Mouse (Mus musculus) intestine, postnatal 0 days (tissue): ENCODE data around the gene Sdc1. TPM values are rescaled to one million over a fixed set of nuclear protein-coding genes. Genes with fewer than 3 reads are reported as not detected.

Experiments used
- ATAC-seq: fragments of 200-750 bp; cut with Nextera tagmentation; 2 replicates; pipeline ENCODE4 v1.8.0; 2017; ENCODE audit warnings: mild to moderate bottlenecking, moderate TSS enrichment, moderate library complexity
- H3K27ac ChIP-seq: fragments of 300-500 bp; sonication (generic); 2 replicates; pipeline ENCODE4 v1.5.1; 2014; ENCODE audit warnings: mild to moderate bottlenecking, low read depth, low read length, moderate library complexity
- H3K27me3 ChIP-seq: fragments of 300-500 bp; sonication (generic); replicated peaks from 2 replicates; pipeline ENCODE4 v1.6.1; 2014; ENCODE audit warnings: low read length, mixed read lengths; ENCODE audit not compliant: control insufficient read depth, insufficient read depth
- H3K36me3 ChIP-seq: fragments of 300-500 bp; sonication (generic); 2 replicates; pipeline ENCODE4 v1.6.1; 2014; ENCODE audit warnings: mild to moderate bottlenecking, moderate library complexity; ENCODE audit not compliant: control insufficient read depth, insufficient read depth
- H3K4me1 ChIP-seq: fragments of 300-500 bp; sonication (generic); replicated peaks from 2 replicates; pipeline ENCODE4 v1.6.1; 2014; ENCODE audit warnings: antibody characterized with exemption, low read length, mixed read lengths; ENCODE audit not compliant: control insufficient read depth, insufficient read depth
- H3K4me2 ChIP-seq: fragments of 300-500 bp; sonication (generic); replicated peaks from 2 replicates; pipeline ENCODE4 v1.6.1; 2014; ENCODE audit warnings: low read depth, mild to moderate bottlenecking, moderate library complexity
- H3K4me3 ChIP-seq: fragments of 300-500 bp; sonication (generic); 2 replicates; pipeline ENCODE4 v1.5.1; 2014; ENCODE audit warnings: low read depth, low read length
- H3K9ac ChIP-seq: fragments of 300-500 bp; sonication (generic); 2 replicates; pipeline ENCODE4 v1.6.1; 2014; ENCODE audit warnings: mild to moderate bottlenecking, low read depth, low read length
- H3K9me3 ChIP-seq: fragments of 300-500 bp; sonication (generic); 2 replicates; pipeline ENCODE4 v1.6.1; 2016; ENCODE audit warnings: mixed run types; ENCODE audit not compliant: control insufficient read depth
- CTCF ChIP-seq: sonication (generic); IDR thresholded peaks from 2 replicates; pipeline ENCODE4 v1.5.1; 2016; ENCODE audit warnings: low read depth, mild to moderate bottlenecking, control low read depth, antibody characterized with exemption, moderate library complexity
- WGBS: fragments of 180-500 bp; shearing (Covaris S2); extraction: QIAGEN DNeasy Blood & Tissue Kit; methylation state at CpG from one replicate; pipeline ENCODE4 v1.1.7; 2014; 5-methylcytosine and 5-hydroxymethylcytosine counted together
- polyA plus RNA-seq: library from polyadenylated mRNA; unstranded; fragments of >200 nt; fragmentation: Nextera tagmentation; extraction: Ambion mirVana; gene quantifications from 2 replicates; pipeline ENCODE4 v1.2.1, GENCODE M21; 2015

The Sdc1 gene
- polyA plus RNA-seq, 1 experiment from 2014 or later = 43.4 TPM

- Histone ChIP-seq H3K36me3 (peaks cover 17% of the 10 kb centered on the region), H3K9ac (no peak overlapping the region), H3K27ac (no peak overlapping the region), H3K27me3 (no peaks in the 10 kb centered on the region), H3K4me1 (peaks cover 20% of the 10 kb centered on the region), H3K4me2 (no peak overlapping the region), H3K9me3 (no peaks in the 10 kb centered on the region), H3K4me3 (no peak overlapping the region)
- 0 out of 2 replicates have a peak, but pooled peaks have one; percentile 32 for ATAC-seq
- 62% methylated on average over 5 of the region's 5 CpGs for WGBS
- TF ChIP-seq CTCF = no peak
Measured at GRCm38 (mm10) chr12:8786476-8786875, 15.4 kb downstream of the Sdc1 start.

DNA sequence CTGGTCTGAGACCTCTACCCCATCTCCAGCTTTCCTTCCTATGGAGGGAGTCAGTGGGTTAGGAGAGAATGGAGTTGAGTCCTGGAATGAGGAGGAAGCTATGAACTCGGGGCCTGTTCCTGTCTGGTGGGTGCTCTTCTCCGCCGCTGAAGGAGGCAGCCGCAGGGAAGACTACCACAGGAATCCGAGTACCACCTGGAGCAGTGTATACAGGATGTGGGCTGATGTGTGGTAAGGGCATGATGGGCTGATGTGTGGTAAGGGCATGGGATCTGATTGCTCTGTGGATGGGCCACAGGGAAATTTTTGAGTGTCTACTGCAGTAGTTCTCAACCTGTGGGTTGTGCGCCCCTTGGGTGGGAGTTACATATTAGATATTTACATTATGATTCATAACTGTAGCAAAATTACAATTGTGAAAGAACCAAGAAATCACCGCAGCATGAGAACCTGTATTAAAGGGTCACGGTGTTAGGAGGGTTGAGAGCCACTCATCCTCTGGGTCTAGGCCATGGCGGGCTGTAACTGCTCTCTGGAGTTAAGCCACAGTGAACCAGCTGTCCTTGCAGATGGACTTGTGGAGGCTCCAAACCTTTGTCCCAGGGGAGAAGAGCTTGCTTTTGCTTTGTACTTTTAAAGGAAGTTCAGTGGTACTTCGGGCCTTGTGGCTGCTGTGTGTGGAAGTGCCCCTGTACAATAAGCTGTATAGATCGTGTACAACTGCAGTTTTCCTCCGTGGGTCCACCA, 16.0 kb downstream of the Sdc1 start:
- Histone ChIP-seq H3K4me1 (peaks cover 14% of the 10 kb centered on the region), H3K4me3 (no peak overlapping the region), H3K36me3 (peaks cover 24% of the 10 kb centered on the region), H3K9me3 (no peaks in the 10 kb centered on the region), H3K27me3 (no peaks in the 10 kb centered on the region), H3K9ac (no peak overlapping the region), H3K4me2 (no peak overlapping the region), H3K27ac (no peak overlapping the region)
- ATAC-seq = no peak
- TF ChIP-seq CTCF = no peak
- WGBS = 80% methylated on average over 12 of the region's 12 CpGs

GRCm38 (mm10) chr12:8788469-8788868, 17.3 kb downstream of the Sdc1 start:
- Histone ChIP-seq H3K4me1 (peaks cover 3% of the 10 kb centered on the region; the same call in 1 of the 2 replicates), H3K9me3 (no peaks in the 10 kb centered on the region), H3K4me2 (no peak overlapping the region), H3K9ac (no peak overlapping the region), H3K36me3 (peaks cover 27% of the 10 kb centered on the region), H3K27ac (no peak overlapping the region), H3K4me3 (no peak overlapping the region), H3K27me3 (no peaks in the 10 kb centered on the region)
- TF ChIP-seq CTCF = no peak
- ATAC-seq = no peak
- 72% methylated on average over 3 of the region's 3 CpGs for WGBS

DNA sequence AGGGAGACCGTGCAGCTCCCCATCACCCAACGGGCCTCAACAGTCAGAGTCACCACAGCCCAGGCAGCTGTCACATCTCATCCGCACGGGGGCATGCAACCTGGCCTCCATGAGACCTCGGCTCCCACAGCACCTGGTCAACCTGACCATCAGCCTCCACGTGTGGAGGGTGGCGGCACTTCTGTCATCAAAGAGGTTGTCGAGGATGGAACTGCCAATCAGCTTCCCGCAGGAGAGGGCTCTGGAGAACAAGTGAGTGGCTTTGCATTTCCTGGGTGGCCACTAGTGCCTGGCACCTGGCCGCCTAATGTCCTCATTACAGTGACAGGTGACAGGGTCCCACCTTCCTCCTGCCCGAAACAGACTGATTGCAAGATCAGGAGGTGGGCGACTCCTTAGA, 19.5 kb downstream of the Sdc1 start:
- Histone ChIP-seq H3K4me1 (no peaks in the 10 kb centered on the region; the same call in 1 of the 2 replicates), H3K9ac (no peak overlapping the region), H3K36me3 (peaks cover 27% of the 10 kb centered on the region), H3K4me3 (no peak overlapping the region), H3K27me3 (no peaks in the 10 kb centered on the region), H3K9me3 (no peaks in the 10 kb centered on the region), H3K27ac (no peak overlapping the region), H3K4me2 (no peak overlapping the region)
- no peak for ATAC-seq
- 90% methylated on average over 12 of the region's 12 CpGs for WGBS
- no peak for TF ChIP-seq CTCF

DNA sequence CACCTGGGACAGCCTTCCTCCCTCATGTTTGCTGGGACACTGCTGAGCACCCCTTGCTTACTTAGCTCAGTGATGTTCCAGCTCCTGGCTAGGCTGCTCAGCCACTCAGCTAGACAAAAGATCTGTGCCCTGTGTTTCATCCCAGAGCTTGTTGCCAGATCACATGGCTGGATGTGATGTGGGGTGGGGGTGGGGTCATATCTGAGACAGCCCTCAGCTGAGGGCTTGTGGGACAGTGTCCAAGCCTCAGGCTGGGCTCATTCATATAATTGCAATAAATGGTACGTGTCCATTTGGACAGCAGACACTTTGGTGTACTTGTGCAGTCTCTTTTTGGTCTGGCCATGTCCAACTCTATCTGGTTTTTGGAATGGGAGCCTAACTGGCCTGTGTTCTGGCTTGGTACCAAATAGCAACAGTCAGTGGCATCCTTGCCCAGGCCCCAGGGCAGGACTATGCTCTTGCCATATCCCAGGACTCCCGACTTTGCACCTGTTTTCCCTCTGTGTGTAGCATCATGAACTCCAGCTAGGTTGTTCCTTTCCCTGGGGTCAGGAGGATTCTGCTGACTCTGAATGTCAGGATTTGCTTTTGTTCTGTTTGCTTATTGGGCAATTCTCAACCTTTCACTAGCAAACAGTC, 22.4 kb downstream of the Sdc1 start:
- Histone ChIP-seq H3K4me2 (no peak overlapping the region), H3K9ac (no peak overlapping the region), H3K27me3 (no peaks in the 10 kb centered on the region), H3K9me3 (no peaks in the 10 kb centered on the region), H3K4me3 (no peak overlapping the region), H3K36me3 (peaks cover 27% of the 10 kb centered on the region), H3K4me1 (0 out of 2 replicates have a peak, but pooled peaks cover 7% of the 10 kb centered on the region), H3K27ac (no peak overlapping the region)
- no peak for ATAC-seq
- 85% methylated on average over 2 of the region's 2 CpGs for WGBS
- no peak for TF ChIP-seq CTCF

DNA sequence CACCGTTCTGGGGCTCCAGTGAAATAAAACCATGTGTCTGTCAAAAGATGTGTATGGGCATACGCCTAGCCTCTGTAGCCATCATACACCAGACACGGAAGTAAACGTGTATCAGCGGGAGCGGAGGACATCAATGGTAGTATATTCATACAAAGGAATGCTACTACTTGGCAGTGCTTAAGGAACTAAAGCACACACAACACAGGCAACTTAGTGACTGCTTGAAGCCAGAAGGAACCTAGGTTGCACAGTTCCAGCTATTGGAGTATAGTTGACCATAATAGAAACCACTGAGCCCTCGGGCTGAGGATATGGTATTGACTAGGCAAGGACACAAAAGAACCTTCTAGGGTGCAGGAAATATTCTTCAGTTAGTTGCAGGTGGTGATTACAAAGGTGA, 26.8 kb downstream of the Sdc1 start:
- Histone ChIP-seq H3K36me3 (no peaks in the 10 kb centered on the region), H3K9ac (no peak overlapping the region), H3K4me3 (no peak overlapping the region), H3K4me2 (no peak overlapping the region), H3K4me1 (0 out of 2 replicates have a peak, but pooled peaks cover 14% of the 10 kb centered on the region), H3K9me3 (no peaks in the 10 kb centered on the region), H3K27ac (peak overlapping the region; percentile 21; the same call in 1 of the 2 replicates), H3K27me3 (no peaks in the 10 kb centered on the region)
- WGBS = 78% methylated on average over 7 of the region's 7 CpGs
- peak; percentile 15 for ATAC-seq
- no peak for TF ChIP-seq CTCF
